Mouse (Mus musculus) embryonic fibroblast, embryonic 13.5 days (primary cell): ENCODE data around the gene Cry2.

ENCODE experiments used
- CTCF ChIP-seq: IDR thresholded peaks from 2 replicates; pipeline ENCODE4 v1.5.1; 2011; ENCODE audit warnings: mild to moderate bottlenecking, control low read depth, low read length, moderate library complexity, borderline replicate concordance; ENCODE audit not compliant: insufficient read depth
- POLR2A ChIP-seq: IDR thresholded peaks from 2 replicates; pipeline ENCODE4 v1.6.1; 2011; ENCODE audit warnings: low read depth, mild to moderate bottlenecking, control low read depth, low read length, moderate library complexity

DNA sequence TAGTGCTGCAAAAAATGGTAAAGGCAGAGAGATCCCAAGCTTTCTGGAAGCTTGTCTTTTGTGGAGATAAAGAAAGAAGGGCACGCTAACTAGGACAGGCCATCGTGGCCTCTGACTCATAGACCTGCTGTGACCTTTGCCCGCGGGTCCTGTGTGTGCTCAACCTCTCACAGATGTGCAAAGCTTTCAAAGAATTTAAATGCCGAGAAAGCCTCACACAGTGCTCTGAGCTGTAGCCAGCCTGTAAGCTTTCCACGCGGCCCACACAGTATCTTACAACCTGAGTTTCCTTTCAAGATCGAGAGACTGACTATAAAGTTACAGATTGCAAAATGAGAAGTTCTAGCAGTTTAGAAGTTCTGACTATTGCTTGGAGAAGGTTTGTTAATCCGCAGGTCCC is 12.0 kb upstream of the Cry2 start:
- TF ChIP-seq POLR2A (no peak), CTCF (no peak)
